Mouse (Mus musculus): ENCODE data around the gene Ficd. TPM values are rescaled to one million over a fixed set of nuclear protein-coding genes. Genes with fewer than 3 reads are reported as not detected.

Gene Ficd
- total RNA-seq, 1 experiment = 8.6 TPM

GRCm38 (mm10) chr5:113722224-113723013, 13.2 kb upstream of the Ficd start:
- in situ Hi-C loops (cut with MboI; ENCODE audit: low sequenced_read_pairs in 2 of 2, unreplicated experiment in 2 of 2) = loop anchor here (10.0 kb wide), 2 partner anchors 248 to 348 kb away; no protein-coding TSS in a partner anchor
- H3K27ac ChIP-seq (ENCODE audit: insufficient read depth, low read depth, low read length, poor library complexity, severe bottlenecking) = peak overlapping the region; percentile 40; the same call in 1 of the 2 replicates

DNA sequence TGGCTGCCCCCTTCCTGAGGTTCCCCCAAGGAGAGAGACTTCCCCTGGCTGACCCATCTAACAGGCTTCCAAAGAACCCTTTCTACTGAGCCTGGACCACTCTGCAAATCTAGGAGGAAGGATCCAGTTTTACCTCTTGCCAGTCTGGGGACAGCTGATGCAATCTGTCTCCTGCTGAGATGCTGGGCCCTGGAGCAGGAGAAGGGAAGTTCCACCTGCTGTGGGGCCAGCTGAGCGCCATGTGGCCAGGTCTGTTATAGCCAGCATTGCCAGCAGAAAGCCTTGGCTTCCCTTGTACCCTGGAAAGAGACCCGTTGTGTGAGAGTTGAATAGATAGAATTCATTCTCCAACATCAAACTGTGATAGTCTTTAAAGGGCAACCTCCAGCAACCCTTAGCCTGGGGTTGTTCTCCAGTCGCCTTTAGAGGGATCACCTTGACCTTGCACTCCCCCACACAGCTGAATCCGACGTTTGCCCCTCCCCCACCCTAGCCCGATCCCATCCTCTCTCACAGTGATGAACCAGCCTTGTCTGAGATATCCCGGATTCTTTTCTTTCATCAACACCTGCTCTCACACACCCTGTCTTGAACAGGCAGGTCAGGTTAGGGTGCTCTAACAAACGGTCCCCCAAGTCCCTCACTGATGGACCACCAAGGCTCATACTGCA, 11.9 kb upstream of the Ficd start:
- DNase-seq (ENCODE audit: low read depth, low spot score) = no peak
- Histone ChIP-seq H3K9ac (ENCODE audit: insufficient read depth, low read depth, low read length, poor library complexity, severe bottlenecking) (0 out of 2 replicates have a peak overlapping the region, but pooled peaks have one; percentile 2), H3K27ac (ENCODE audit: insufficient read depth, low read depth, low read length, poor library complexity, severe bottlenecking) (peak overlapping the region; percentile 26; the same call in 1 of the 2 replicates), H3K4me1 (ENCODE audit: control insufficient read depth in 2 of 2, insufficient read depth in 2 of 2, low read length in 2 of 2, poor library complexity in 1 of 2) (peaks cover 0 to 14% of the 10 kb centered on the region in 2 experiments; a peak in 2 of 4 replicates), H3K36me3 (ENCODE audit: control insufficient read depth, insufficient read depth, low read length, poor library complexity, severe bottlenecking) (no peaks in the 10 kb centered on the region), H3K4me3 (ENCODE audit: insufficient read depth in 1 of 2, low read depth in 1 of 2, low read length in 2 of 2, poor library complexity in 1 of 2, severe bottlenecking in 1 of 2) (no peak overlapping the region), H3K9me3 (ENCODE audit: control insufficient read depth, insufficient read depth, low read depth, low read length) (no peaks in the 10 kb centered on the region)
- TF ChIP-seq MAFK (IDR thresholded peaks at IDR 0.05; ENCODE audit: insufficient read depth, low read depth, low read length) = no peak
- no peak for TF ChIP-seq ZC3H11A (IDR thresholded peaks at IDR 0.05; ENCODE audit: borderline replicate concordance, low read depth, low read length)
- TF ChIP-seq CHD2 (IDR thresholded peaks at IDR 0.05; ENCODE audit: low read depth, low read length) = no peak
- TF ChIP-seq HCFC1 (IDR thresholded peaks at IDR 0.05; ENCODE audit: borderline replicate concordance, insufficient read depth, low read length) = no peak
- TF ChIP-seq ZNF384 (IDR thresholded peaks at IDR 0.05; ENCODE audit: low read depth, low read length) = no peak
- in situ Hi-C loops (cut with MboI; ENCODE audit: low sequenced_read_pairs in 2 of 2, unreplicated experiment in 2 of 2) = loop anchor here (10.0 kb wide), 2 partner anchors 249 to 349 kb away; no protein-coding TSS in a partner anchor

More at GRCm38 (mm10) chr5:113722224-113723013, 13.2 kb upstream of the Ficd start:
- TF ChIP-seq ZNF384 (IDR thresholded peaks at IDR 0.05; ENCODE audit: low read depth, low read length) (no peak), CHD2 (IDR thresholded peaks at IDR 0.05; ENCODE audit: low read depth, low read length) (no peak), ZC3H11A (IDR thresholded peaks at IDR 0.05; ENCODE audit: borderline replicate concordance, low read depth, low read length) (peak; percentile 26; the same call in 1 of the 2 replicates)
- DNase-seq (ENCODE audit: low read depth, low spot score) = no peak
- Histone ChIP-seq H3K4me1 (ENCODE audit: control insufficient read depth in 2 of 2, insufficient read depth in 2 of 2, low read length in 2 of 2, poor library complexity in 1 of 2) (peaks cover 0 to 19% of the 10 kb centered on the region in 2 experiments; a peak in 2 of 4 replicates), H3K9ac (ENCODE audit: insufficient read depth, low read depth, low read length, poor library complexity, severe bottlenecking) (no peak overlapping the region), H3K36me3 (ENCODE audit: control insufficient read depth, insufficient read depth, low read length, poor library complexity, severe bottlenecking) (no peaks in the 10 kb centered on the region), H3K4me3 (ENCODE audit: insufficient read depth in 1 of 2, low read depth in 1 of 2, low read length in 2 of 2, poor library complexity in 1 of 2, severe bottlenecking in 1 of 2) (no peak overlapping the region), H3K9me3 (ENCODE audit: control insufficient read depth, insufficient read depth, low read depth, low read length) (no peaks in the 10 kb centered on the region)

DNA sequence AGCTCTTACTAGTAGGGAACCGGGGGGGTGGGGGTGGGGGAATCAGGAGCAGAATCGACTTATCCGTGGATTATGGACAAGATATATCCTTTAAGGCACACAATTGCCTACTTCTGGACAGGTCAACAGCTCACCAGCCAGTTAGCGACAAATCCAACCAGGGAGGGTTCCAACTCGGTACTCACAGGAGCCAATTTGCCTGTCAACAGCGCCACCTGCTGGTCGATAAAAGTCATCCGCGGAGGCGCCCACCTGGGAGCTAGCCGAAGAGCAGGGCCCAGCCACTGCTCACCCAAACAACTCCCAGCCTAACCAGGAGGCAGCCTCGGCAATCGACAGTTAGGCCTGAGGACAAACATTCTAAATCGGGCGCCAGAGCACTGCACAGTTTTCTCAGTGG, 11.2 kb upstream of the Ficd start, which contains the start of gene 1700069L16Rik:
Gene 1700069L16Rik (minus strand): TSS at position 327 of the 400 bp plus-strand sequence.
- in situ Hi-C loops (cut with MboI; ENCODE audit: low sequenced_read_pairs in 2 of 2, unreplicated experiment in 2 of 2) = loop anchor here (10.0 kb wide), 2 partner anchors 250 to 350 kb away; no protein-coding TSS in a partner anchor
- peak; percentile 87 for TF ChIP-seq ZC3H11A (IDR thresholded peaks at IDR 0.05; ENCODE audit: borderline replicate concordance, low read depth, low read length)
- TF ChIP-seq MAFK (IDR thresholded peaks at IDR 0.05; ENCODE audit: insufficient read depth, low read depth, low read length) = no peak
- no peak for TF ChIP-seq ZNF384 (IDR thresholded peaks at IDR 0.05; ENCODE audit: low read depth, low read length)
- no peak for TF ChIP-seq CHD2 (IDR thresholded peaks at IDR 0.05; ENCODE audit: low read depth, low read length)

GRCm38 (mm10) chr5:113725417-113725816, 10.2 kb upstream of the Ficd start:
- no peak for DNase-seq (ENCODE audit: low read depth, low spot score)
- H3K4me1 ChIP-seq (ENCODE audit: control insufficient read depth in 2 of 2, insufficient read depth in 2 of 2, low read length in 2 of 2, poor library complexity in 1 of 2) = peaks cover 0 to 16% of the 10 kb centered on the region in 2 experiments; a peak in 2 of 4 replicates
- TF ChIP-seq MAFK (IDR thresholded peaks at IDR 0.05; ENCODE audit: insufficient read depth, low read depth, low read length) = no peak
- TF ChIP-seq HCFC1 (IDR thresholded peaks at IDR 0.05; ENCODE audit: borderline replicate concordance, insufficient read depth, low read length) = no peak
- no peak for TF ChIP-seq ZC3H11A (IDR thresholded peaks at IDR 0.05; ENCODE audit: borderline replicate concordance, low read depth, low read length)
- TF ChIP-seq ZNF384 (IDR thresholded peaks at IDR 0.05; ENCODE audit: low read depth, low read length) = no peak
- TF ChIP-seq CHD2 (IDR thresholded peaks at IDR 0.05; ENCODE audit: low read depth, low read length) = no peak
- no peak overlapping the region for H3K9ac ChIP-seq (ENCODE audit: insufficient read depth, low read depth, low read length, poor library complexity, severe bottlenecking)
- H3K36me3 ChIP-seq (ENCODE audit: control insufficient read depth, insufficient read depth, low read length, poor library complexity, severe bottlenecking) = no peaks in the 10 kb centered on the region
- in situ Hi-C loops (cut with MboI; ENCODE audit: low sequenced_read_pairs in 2 of 2, unreplicated experiment in 2 of 2) = loop anchor here (10.0 kb wide), 2 partner anchors 251 to 351 kb away; no protein-coding TSS in a partner anchor
- no peak overlapping the region for H3K27ac ChIP-seq (ENCODE audit: insufficient read depth, low read depth, low read length, poor library complexity, severe bottlenecking)
- no peak overlapping the region for H3K4me3 ChIP-seq (ENCODE audit: insufficient read depth in 1 of 2, low read depth in 1 of 2, low read length in 2 of 2, poor library complexity in 1 of 2, severe bottlenecking in 1 of 2)
- no peaks in the 10 kb centered on the region for H3K9me3 ChIP-seq (ENCODE audit: control insufficient read depth, insufficient read depth, low read depth, low read length)

More for the DNA sequence above, 11.2 kb upstream of the Ficd start, which contains the start of gene 1700069L16Rik:
- H3K9ac ChIP-seq (ENCODE audit: insufficient read depth, low read depth, low read length, poor library complexity, severe bottlenecking) = 0 out of 2 replicates have a peak within 1 kb of the TSS, but pooled peaks have one; percentile 2
- H3K27ac ChIP-seq (ENCODE audit: insufficient read depth, low read depth, low read length, poor library complexity, severe bottlenecking) = peak within 1 kb of the TSS; percentile 26; the same call in 1 of the 2 replicates
- no peak within 1 kb of the TSS for H3K4me3 ChIP-seq (ENCODE audit: insufficient read depth in 1 of 2, low read depth in 1 of 2, low read length in 2 of 2, poor library complexity in 1 of 2, severe bottlenecking in 1 of 2)
- peaks cover 0 to 14% of the 10 kb centered on the region in 2 experiments; a peak in 2 of 4 replicates for H3K4me1 ChIP-seq (ENCODE audit: control insufficient read depth in 2 of 2, insufficient read depth in 2 of 2, low read length in 2 of 2, poor library complexity in 1 of 2)
- no peaks in the 10 kb centered on the region for H3K36me3 ChIP-seq (ENCODE audit: control insufficient read depth, insufficient read depth, low read length, poor library complexity, severe bottlenecking)
- peak; percentile 88 for DNase-seq (ENCODE audit: low read depth, low spot score)
- H3K9me3 ChIP-seq (ENCODE audit: control insufficient read depth, insufficient read depth, low read depth, low read length) = no peaks in the 10 kb centered on the region

Data from ES-E14 (cell line).